Mouse (Mus musculus): Measurements from ENCODE around the gene 1110004F10Rik. TPM values are rescaled to one million over a fixed set of nuclear protein-coding genes. Genes with fewer than 3 reads are reported as not detected.
"Not testable (repeated sequence)": the region's sequence is repeated elsewhere in the genome, so short reads cannot be mapped to it uniquely, and the experiment has no call there.

Gene 1110004F10Rik
- 10 to 100 TPM; 66.2 to 68.1 TPM for total RNA-seq (2021)
- long read RNA-seq, experiment 1, transcript 1110004F10Rik-201 (5 exons, 1,479 nt): major isoform, 136 of 148 reads
- long read RNA-seq, experiment 1, partial matches to known transcripts: 3 of 148 reads
- long read RNA-seq, experiment 1, other reads (novel, unspliced or antisense): 5 of 148 reads
- long read RNA-seq, experiment 2, transcript 1110004F10Rik-201 (5 exons, 1,479 nt): major isoform, 155 of 166 reads
- long read RNA-seq, experiment 2, partial matches to known transcripts: 4 of 166 reads
- long read RNA-seq, experiment 2, other reads (novel, unspliced or antisense): 2 of 166 reads

DNA sequence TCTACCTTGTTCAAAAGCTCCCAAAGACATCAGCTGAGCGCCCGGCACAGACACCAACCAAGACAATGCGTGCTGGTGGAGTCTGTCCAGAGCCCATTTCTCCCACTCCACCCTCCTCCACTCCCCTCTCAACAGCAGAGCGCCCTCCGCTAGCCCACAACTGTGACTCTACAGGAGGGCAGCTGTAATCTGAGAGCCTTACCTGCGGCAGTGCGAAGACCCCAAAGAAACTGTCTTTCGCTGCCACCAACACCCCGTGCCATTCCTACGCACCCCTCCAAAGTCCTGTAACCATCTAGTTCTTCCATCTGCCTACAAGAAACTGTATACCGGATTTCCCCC, at the start of gene 1110004F10Rik:
Gene 1110004F10Rik, plus strand, starts transcription at position 202 of the 342 bp plus-strand sequence.
- DNase-seq: peak; percentile 6

DNA sequence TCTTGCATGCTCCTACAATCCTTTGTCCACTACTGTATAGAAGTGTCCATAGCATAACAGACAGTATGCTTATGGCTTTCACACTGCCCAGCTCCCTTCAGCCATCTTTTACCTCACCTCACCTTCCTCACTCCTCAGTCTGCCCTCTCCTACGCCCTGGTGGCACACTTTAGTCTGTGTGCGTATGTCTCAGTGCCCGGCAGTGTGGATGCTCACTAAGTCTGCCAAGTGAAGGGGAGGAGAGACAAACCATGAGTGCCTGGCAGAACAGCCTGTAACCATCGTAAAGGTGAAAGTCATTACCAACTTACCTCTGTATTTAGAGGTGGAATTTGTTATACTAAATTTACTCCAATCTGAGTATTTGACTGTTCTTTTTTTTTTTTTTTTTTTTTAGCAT, 36.5 kb upstream of the 1110004F10Rik start:
- DNase-seq: no peak

DNA sequence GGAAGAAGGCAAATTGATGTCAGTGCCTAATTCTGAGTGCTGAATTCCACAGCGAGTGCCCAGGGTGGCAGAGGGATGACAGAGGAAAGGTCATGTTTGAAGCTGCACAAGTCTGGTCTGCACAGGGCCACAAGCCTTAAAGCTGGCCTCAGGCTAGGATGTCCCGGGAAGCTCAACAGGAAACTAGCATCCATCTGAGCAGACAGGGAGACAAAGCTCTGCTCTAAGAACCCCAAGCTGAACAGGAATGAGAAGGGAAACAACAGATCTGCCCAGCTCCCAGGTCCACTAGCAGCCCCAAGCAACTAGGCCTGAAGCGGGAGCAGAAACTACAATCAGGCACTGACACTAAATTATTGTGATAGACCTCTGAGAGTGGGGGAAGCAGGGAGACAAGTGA, 9.2 kb upstream of the 1110004F10Rik start:
- peak; percentile 4 for DNase-seq

DNA sequence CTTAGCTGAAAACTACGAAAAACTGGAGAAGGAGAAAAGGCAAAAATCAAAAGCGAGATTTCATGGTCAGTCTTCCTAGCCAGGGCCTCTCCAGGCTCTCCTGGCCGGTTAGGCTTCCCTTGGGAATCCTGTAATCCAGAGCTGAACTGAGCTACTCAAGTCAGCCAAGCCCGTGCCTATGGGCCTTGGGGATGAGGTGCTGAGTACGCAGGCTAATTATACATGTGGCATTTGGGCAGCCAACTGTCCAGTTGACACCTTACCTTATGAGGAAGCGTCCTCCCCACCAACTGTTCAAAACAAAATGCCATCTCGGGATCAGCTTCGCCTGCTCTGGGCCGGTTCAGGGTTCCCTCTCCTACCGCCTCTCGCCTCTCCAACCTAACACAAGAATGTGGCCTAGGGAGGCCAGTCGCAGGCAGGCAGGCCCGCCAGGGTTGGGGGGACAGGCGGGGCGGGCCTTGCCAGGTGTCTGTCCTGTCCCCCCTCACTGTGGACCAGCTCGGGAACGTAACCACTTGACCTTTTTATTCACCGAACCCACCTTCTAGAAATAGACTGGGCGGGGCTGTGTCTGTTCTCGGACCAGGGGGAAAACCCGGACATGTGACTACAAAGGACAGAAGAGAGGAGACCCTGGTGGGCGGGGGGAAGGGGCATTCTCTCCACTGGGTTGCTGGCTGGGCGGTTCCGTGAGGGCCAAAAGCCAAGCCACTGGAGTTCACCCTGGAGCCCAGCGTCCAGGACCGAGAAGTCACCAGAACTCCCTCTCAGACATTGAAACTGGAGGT, 8.4 kb upstream of the 1110004F10Rik start:
- DNase-seq: peak; percentile 70

DNA sequence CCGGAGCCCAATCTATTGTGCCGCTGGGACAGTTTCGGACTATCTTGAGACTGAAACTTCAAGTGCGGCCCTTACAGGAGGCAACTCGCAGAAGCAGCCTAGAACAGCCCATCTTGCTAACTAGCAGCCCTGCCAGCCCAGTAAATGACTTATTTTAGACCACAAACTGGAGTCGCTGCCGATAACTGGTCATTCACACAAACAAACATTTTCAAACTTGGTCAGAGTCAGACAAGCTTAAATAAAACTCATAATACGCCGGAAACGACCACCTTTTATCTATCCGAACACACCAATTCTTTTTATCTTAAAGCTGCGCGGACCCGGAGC, 7.8 kb upstream of the 1110004F10Rik start:
- DNase-seq: no peak

DNA sequence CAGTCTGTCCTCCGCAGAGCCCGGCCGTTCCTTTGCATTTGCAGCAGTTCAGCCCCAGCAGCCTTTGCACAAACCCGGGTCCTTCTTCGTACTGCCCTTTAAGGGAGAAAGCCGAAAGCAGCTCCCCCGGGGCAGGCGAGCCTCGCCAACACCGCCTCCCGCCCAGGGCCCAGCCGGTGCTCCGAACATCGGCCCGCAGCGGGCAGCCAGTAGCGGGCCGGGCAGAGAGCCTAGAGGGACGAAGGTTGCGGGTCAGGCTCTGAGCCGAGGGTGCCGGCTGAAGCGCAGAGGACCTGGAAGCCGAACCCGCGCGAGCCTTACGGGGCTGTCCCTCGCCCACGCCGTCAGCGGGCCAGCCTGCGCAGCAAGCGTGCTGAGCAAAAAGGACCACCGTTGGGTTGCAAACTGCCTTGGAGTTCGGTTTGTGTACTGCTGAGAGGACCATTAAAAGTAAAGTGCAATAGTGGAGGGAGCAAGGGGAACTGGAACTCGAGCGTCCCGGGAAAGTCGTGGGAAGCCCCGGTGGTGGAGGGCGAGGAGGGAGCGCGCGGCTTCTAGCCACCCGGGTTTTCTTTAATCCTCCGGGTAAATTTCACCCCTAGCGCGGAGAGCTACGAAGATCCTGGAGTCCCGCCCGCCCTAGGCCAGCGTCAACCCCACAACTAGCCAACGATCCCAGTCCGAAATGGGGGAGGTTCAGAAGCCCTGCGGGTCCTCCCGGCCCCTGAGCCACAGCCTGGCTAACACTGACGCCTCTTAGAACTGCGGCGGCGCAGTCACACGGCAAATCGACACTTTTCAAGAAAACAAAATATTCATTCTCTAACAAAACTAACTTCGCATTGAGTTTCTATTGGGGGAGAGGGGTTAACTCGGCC, 7.2 kb upstream of the 1110004F10Rik start:
- peak; percentile 76 for DNase-seq

DNA sequence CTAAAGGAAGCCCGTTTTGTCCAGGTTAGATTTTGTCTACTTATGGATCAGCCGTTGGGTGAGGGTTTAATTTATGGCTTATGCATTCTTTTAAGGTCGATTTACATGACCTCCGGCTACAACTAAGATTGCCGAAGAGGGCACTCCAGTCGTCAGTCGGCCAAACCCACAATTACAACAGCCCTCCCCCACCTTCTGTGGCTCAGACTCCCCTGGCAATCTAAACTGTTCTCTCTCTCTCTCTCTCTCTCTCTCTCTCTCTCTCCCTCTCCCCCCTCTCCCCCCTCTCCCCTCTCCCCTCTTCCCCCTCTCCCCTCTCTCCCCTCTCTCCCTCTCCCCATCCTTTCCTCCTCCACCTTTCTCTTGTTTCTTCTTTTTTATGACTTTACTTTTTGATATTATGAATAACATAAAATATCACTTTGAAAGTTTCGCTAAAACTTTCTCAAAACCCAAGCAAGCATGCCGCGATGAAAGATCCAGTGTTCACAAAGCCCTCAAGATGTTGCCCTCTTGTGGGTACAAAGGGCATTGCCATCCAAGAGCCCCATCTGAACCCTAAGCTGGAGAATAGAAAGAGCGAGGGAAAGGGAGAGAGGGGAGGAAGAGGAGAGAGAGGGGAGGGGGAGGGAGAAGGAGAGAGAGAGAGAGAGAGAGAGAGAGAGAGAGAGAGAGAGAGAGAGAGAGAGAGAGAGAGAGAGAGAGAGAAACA, 6.4 kb upstream of the 1110004F10Rik start:
- peak; percentile 65 for DNase-seq

DNA sequence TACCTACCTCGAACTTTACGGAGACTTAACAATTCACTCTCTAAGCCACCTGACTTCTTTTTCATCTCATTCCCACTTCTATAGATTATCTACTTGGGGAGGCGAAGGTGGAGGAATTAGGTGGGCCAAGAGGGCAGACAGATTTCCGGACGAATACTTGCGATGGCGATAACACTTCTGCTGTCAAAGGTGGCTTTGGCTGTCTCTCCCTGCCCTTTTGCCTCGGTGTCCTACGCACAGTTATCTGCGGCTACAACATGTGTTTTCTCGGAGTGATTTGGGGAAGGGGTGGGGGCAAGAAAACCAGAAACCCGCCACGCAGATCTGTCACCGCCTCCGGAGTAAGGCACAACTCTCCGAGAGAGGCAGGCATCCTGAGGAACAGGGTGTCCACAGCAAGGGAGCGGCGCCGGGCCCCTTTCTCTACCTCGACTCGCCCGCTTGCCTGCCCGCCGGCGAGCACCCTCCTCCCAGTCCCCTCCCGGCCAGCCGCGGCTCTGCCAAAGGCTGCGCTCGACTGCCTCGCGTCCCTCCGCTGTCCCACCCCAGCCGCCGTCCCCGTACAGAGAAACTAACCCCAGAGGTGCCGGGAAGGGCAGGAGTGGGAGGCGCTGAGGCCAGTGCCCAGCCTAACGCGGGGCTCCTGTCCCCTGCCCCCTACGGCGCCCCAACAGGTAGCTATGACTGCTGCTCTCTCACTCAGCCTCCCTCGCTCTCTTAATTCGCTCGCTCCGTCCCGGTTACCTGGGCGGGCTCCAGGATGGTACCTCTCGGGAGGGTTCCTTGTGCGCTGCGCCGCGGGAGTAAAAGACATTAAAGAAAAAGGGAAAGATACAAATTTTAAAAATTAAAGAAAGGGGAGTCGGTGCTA, 5.6 kb upstream of the 1110004F10Rik start:
- peak; percentile 80 for DNase-seq

DNA sequence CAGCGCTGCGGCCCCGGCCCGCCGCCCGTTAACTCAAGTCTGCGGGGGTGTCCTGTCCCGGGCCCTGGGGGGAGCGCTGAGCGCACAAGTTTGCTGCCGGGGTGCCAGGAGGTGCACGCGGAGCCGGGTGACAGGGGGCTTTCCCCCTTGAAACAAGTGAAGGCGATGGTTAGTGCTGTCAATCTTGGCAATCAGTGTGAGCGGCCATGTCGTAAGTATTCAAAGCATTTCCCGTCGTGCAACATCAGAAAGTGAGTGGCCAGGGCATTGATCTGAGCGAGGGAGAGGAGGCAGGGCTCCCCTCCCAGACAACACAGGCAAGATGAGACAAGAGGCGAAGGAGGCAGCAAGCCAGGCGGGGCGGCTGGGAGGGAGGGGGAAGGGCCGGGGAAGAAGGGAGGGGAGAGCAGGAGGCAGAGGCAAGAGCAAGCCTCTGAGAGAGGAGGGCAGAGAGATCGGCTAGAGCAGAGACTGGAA, 4.9 kb upstream of the 1110004F10Rik start:
- peak; percentile 68 for DNase-seq

DNA sequence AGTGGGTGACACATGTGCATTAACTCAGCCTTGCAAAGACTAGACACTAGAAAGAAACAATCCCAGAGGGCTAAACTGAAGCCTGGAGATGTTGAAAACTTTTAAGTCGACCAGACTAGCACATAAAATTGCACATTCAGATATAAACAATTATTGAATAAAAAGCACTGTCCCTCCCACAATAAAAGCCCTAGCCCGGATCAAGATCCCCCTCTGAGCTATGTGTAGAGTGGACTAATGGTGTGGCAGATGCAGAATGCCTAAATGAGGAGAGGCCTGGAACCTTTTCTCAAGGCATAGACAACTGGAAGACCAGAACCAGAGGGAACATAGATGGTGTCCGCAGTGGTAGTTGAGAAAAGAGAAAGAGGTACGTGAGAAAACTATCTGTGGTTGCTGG, 3.7 kb upstream of the 1110004F10Rik start:
- no peak for DNase-seq

DNA sequence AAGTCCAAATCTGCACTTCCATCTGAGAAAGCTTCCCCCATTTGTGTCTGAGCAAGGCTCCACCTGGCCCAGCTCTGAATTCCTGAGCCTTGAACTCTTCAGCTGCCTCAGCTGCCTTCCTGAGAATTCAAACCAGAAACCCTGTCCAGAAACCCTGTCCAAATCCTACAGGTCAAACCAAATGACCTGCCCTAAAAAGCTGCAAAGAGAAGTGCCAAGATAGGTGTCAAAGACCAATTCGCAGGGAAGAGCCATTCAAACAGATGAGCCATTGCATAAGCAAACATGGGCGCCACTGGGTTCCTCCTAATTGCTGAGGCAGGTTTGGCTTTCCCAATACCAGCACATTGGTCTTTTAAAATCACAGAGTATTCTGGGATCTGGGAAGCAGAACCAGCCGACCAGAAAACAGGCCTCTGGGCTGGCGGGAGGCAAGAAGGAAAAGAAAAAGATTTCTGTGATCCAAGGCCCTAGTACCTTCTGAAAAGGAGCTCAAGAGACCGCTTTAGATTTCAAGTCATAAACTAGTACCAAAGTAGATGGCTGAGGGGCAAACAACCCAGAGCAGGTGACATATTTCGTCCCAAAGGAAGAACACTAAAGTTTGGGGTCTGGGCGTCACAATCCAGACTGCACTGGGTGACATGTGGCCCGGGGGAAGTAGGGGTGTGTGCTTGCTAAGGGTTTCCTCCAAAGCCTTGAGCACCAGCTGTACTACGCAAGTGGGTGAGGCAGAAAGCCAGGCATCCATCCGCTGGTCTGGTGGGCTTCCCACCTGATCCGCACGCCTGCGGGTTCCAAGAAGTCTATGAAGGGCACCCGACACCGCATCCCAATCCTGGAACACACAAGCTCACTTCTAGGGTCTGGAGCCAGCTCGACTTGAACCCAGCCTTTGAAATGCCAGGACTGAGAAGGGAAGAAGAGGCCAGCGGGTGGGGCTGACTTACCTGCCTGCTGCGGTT, 2.3 kb upstream of the 1110004F10Rik start:
- DNase-seq: no peak

DNA sequence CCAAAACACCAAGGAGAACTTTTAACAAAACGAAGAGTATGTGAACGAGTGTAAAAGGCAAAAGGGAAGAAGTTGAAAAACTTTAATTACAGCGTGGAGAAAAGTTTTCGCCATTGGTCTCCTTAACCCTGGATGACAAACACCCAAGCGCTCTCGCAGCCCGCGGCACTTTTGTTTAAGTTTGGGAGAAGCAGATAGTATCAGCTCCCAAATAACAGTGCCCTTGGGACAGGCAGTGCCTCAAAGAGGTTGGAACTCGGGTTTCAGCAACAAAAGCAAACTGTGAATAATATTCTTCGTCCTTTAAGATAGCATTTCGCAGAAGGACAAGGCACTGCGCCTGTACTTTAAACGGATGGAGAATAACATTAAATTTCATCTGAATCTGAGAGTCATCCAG, 1.2 kb upstream of the 1110004F10Rik start:
- DNase-seq: no peak

DNA sequence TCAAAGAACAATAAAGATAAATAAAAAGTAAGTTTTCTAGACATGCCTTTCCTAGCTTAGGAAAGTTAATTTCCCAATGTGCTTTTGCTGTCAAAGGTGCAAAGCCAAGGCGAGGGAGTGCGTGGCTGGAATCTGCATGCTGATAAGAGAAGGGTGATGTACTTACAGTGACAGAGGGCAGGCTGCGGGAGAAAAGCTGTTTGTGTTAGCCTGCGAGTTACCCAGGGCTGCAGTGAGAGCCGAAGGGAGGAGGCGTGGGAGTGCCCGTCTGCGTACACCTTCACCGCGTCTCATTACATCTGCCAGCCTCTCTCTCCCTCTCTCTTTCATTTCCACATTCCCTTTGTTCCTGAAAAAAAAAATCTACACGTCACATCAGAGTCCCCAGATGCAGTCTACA, 686 bp upstream of the 1110004F10Rik start, which contains the start of gene Sox6:
Gene Sox6, minus strand, starts transcription at position 286 of the 400 bp plus-strand sequence.
- no peak for DNase-seq

DNA sequence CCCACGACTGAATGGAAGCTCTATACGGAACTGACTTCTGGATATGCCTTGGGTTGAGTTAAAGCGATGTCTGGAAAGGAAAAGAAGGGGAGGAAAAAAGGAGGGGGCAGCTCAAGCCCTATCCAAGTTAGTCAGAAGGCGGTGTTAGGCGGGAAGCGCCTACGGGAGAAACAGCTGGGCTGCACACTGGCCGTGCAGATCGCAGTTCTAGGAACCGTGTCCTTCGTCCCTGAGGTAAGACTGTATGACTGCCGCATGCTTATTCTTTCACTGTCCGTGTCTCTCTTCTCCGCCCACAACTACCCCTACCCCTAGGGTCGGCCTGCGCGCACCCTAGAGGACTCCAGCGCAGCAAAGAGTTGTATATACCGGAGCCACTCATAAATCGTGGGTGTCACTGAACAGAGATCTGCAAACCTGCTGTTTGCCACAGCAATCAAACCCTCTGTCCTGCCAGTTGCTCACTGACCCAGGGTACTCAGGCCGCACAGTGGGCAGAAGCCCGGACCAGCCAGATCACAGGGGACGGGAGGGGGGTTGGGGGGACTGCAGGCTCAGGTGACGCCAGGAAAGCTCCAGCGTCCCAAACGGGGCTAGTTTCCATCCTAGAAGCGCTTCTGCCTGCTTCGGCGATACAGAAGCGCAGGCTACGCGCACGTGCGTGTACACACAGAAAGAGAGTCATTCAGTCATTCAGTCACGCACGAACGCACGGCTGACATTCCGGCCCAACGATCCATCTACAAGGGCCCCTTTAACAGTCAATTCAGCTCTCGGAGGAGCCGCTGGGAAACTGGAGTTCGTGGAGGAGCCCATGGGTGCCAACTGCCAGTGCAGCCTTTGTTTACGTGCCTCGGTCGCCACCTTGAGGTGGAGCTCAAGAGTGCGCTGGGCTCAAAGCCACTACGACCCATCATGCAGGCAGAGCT, 605 bp downstream of the 1110004F10Rik start:
- DNase-seq: peak; percentile 82

DNA sequence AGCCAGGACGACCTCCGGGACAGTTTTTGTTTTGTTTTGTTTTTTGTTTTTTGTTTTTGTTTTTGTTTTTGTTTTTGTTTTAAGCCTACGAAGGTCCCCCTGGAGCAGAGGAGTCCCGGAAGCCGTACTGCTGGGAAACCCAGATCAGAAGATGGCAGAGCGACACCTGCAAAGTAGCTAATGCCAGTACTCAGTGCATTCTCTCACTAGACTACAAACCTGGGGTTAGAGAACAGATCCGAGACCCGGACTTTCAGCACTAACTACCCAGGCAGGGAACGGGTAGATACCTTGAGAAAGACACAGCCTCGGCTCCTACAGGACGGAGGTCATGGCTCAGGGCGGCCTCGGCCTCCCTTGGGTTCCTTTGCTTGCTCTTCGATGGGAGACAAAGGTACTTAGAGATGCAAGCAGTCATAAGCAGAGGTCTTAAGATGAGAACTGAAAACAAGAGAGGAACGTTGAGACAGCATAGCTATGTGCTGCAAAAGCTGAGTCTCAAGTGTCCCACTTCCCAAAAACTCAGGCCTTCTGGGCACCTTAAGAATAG, 1.3 kb downstream of the 1110004F10Rik start:
- DNase-seq: no peak

DNA sequence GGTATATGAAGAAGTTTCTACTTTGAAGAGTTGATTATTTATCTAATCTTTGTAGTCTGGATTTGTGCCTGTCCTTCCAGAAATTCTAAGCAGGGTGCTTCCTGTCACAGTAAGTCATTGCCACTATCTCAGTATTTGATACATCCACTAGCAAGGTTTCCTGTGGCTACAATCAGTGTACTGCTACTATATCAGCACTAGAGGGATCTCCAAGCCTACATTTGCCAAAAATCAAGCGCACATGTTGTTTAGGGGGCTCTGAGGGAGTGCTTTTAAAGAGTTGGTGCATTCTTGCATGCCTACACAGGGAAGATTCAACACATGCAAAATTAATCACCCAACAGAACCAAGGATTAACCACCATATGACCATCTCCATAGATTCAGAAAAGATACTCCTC, 21.5 kb downstream of the 1110004F10Rik start:
- no peak for DNase-seq

DNA sequence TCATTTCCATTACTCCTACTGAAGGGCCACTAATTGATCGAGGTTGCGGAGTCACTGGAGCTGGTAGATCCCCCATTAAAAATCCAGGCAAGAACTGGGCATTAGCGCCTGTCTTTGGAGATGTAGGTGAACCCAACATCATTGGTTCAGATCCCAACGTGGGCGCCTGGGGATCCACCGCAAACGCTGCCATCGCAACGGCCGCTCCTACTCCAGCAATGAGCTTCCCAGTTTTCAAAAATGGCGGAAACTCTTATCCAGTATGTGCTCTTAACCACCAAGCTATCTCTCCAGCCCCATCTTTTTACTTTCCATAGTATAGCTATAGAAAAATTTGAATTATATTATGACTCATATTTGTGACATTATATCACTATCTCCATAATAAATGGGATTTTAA, 45.2 kb downstream of the 1110004F10Rik start, which contains the start of gene Gm4353:
Gene Gm4353, minus strand, starts transcription at position 270 of the 400 bp plus-strand sequence.
- DNase-seq: not testable (repeated sequence)
